Mouse (Mus musculus) embryo, embryonic 10 days (tissue): ENCODE measurements at regions not wholly inside any gene's neighbourhood (a gene's known extent, or its start where the extent isn't known, plus 50 kb on each side); places are given as distances from the start of the nearest gene placed in this dataset.

Source experiments
- DNase-seq: peaks from one replicate; pipeline ENCODE4 v3.0.0-alpha.2; 2015; ENCODE audit warnings: low spot score

GRCm38 (mm10) chr7:135767493-135767892 lies 51.3 kb upstream of the Mki67 start:
- no peak for DNase-seq

GRCm38 (mm10) chr7:135768064-135768463 lies 51.9 kb upstream of the Mki67 start:
- no peak for DNase-seq

DNA sequence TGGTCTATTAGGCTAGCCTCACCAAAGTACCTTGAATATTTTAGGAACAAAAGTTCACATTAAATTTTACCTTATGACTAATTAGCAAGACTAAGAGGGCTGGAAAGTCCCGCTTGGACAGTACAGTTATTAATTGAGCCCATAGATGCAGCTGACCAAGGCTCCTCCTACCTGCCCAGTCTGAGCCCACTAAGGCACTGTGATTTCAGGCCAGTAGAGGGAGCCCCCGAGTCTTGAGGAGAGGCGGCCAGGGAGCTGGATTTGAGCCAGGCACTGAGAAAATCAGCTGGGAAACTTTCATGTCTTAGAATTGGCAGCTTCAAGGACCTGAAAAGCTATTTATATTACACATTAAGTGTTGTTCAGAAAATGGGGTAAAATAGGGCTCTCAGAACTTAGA lies 52.4 kb upstream of the Mki67 start:
- DNase-seq: peak; percentile 84

GRCm38 (mm10) chr7:135769082-135769673 lies 53.0 kb upstream of the Mki67 start:
- DNase-seq: no peak

- no peak for DNase-seq
These were observed 53.9 kb upstream of the Mki67 start for GRCm38 (mm10) chr7:135770051-135770450.

GRCm38 (mm10) chr7:135775832-135776433 lies 59.8 kb upstream of the Mki67 start:
- DNase-seq: peak; percentile 30

DNA sequence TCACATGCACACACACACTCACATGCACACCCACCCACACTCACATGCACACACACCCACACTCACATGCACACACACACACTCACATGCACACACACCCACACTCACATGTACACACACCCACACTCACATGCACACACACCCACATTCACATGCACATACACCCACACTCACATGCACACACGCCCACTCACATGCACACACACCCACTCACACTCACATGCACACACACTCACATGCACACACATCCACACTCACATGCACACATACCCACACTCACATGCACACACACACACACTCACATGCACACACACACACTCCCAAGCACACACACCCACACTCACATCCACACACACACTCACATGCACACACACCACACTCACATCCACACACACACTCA lies 74.0 kb upstream of the Mki67 start:
- no peak for DNase-seq

- peak; percentile 86 for DNase-seq
These were observed 74.8 kb upstream of the Mki67 start for GRCm38 (mm10) chr7:135790978-135791377.

DNA sequence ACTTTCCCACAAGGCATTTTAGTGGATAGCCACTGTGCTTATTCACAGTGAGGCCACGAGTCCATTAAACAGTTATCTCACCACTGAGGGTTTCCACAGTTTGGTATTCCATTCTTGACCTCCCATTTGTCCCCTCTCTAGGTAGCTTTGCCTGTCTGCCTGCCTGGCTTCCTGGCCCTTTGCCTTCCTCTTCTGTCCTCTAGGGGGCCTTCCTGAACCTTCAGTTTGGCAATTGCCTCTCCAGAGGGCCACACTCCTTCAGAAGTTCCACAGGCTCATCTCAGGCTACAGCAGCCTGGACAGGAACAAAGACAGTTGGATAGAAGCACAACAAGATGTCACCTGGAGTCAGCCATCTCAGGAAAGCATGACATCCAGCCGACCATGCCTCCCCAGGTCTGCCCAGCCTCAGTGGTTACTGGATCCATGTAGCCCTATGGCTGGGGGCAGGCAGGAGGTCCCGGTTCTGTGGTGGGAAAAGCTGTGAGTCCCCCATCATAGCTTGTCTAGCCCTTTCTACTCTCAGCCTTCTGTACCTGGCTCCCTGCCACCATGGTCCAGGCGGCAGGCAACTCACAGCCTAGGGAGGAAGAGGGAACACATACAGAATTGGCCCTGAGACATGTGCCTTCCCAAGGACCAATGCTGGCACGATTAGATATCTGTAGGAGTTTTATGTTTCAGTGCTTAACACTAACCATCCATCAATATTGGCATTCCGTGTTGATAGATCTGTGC lies 76.0 kb upstream of the Mki67 start:
- DNase-seq: no peak

DNA sequence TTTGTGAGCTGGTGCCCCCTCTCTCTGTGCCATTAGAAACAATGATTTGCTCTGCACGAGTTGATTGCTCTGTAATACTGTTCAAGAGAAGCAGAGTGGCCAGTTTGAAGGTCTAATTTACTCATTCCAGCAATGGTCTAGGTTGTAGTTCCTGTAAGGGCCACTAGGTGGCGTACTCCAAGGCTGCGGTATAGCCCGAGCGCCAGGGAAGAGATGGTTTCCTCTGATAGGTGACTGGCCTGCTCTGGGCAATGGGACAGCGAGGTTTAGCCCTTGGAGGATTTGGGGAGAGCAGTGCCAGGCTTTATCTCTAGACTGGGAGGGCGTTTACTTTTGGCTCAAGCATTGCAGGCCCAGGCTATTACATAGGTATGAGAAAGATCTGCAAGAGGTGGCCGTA lies 76.8 kb upstream of the Mki67 start:
- peak; percentile 69 for DNase-seq

GRCm38 (mm10) chr7:135794238-135794637 lies 78.1 kb upstream of the Mki67 start:
- peak; percentile 25 for DNase-seq

DNA sequence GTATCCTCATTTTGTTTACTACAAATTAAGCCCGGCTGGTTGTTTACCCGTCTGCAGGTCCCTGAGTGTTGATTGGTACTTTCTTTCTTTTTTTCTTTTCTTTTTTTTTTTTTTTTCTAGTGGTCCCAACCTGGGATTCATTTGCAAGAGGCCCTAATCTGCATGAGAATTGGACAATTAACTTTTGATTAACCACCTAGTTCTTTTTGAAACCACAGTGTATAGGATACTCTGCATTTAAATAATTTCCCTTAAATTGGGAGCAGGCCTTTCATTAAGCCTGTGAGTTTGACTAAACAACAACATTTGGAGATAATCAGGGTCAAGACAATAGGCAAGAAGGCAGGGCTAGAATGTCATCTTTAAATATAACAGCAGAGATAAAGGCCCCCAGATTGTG lies 78.5 kb upstream of the Mki67 start:
- DNase-seq: no peak

- no peak for DNase-seq
These were observed 82.3 kb upstream of the Mki67 start for GRCm38 (mm10) chr7:135798441-135798840.

DNA sequence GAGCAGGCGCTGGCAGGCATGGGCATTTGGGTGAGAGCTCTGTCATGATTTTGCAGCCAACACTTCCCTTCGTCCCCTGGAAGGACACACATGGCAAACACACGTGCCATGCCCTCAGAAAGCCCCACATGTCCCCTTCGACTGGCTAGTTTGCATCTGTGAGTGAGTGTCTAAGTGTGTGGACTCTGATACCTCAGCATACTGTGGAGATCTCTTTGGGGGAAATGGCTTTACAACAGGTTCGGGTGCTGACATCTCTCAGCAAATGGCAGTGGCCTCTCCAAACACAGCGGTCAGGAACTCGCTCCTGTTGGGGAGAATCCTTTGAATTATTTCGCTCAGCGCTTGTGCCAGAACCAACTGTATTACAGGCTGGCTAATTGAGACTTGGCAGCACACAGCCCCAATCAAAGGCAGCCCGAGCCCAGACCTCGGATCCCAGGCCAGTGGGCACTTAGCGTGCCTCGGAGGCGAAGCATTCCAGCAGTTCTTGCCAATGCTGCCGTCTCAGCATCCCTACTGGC lies 86.5 kb upstream of the Mki67 start:
- DNase-seq: no peak

DNA sequence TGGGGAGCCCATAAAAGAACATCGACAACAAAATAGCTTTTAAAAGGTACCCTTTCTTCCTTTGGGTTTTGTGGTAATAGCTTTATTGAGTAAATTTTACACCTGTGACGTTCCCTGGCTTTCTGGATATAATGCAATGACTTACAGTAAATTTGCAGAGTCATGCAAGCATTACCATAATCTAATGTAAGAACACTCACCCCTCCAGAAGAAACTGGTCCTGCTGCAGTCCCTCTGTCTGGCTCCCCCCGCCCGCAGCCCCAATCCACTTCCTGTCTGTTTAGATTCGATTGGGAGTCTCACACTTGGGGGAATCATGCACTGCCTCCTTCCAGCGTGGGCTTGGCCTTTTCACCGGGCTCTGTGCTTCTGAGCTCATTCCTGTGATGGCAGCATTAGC lies 88.6 kb upstream of the Mki67 start:
- no peak for DNase-seq

DNA sequence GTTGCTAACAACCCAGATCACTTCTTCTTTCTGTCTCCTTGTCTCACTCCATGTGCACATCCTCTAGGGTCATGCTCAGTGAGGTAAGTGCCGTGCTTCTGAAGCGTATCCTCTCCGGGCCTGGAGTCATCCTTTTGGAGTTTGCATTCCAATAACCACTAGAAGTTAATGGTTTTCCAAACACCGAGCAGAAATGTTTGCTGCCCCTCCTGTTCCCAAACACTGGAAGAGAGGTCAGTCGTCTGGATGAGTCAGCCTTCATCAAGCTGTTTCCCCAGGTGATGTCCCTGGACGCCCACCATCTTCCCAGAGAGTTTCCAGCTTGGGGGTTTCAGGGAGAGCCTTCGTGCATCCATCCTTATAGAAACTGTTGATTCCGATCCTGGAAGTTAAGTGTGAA lies 90.0 kb upstream of the Mki67 start:
- DNase-seq: no peak

- DNase-seq: no peak
These were observed 90.5 kb upstream of the Mki67 start for GRCm38 (mm10) chr7:135806673-135807072.

DNA sequence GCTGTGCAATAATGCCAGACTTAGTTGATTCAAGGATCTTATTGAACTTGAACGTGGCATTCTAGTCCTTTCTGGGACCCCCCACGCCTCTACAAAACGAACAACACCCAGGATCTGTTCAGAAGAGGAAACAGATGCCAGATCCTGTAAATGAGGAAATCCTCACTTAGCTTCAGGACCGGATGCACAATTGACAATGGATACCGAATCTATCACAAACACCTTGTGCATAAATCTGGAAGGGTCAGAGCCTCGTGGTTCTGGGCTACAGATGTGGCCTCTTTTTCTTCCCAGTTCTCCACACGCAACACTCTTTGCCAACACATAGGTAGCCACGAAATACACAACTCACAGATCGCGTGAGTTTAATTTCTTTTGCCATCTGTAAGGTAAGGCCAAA lies 93.0 kb upstream of the Mki67 start:
- DNase-seq: no peak

DNA sequence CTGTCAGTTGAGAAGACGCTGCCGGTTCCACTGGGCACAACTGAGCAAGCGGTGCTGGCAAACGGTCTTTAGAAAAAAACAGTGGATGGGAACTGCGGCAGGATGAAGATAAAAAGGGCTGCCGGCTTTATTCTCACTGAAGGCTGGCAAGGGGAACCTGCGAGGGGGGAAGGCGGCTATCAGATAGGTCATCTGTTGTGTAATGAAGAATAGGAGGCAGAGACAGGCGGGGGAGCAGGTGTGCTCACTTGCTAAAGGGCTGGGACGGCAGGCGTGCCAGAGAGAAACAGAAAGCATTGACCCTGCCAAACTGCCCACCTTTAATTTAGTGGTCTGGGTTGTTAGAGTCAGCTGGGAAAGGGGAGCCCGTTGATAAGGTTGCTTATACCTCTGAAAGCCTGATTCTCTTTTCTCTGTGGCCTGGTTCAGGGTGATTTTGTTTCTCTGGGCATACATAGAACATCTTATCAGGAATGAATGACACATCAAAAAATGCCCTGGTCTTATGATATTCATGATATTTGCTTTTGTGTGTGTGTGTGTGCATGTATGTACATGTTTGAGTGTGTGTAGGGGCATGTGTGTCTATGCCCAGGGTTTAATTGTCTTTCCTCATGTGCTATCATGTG lies 93.7 kb upstream of the Mki67 start:
- DNase-seq: no peak

DNA sequence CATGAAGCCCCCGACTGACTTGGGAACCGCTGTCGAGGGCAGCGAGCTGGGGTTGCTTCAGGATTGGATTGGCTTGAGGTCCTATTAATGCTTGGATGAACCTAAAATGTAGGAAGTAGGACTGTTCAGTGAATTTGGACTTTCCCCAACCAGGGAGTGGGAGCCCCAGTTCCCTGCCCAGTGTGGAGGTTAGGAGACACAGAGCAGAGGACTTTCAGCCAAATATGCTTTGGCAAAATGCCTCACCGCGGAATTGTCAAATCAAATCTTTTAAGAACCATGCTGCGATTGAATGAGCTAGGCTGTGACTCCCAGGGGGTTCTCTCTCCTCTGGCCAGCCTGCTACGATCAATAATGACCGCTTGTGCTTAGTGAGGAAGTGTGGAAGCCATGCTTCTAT lies 94.8 kb upstream of the Mki67 start:
- DNase-seq: no peak

DNA sequence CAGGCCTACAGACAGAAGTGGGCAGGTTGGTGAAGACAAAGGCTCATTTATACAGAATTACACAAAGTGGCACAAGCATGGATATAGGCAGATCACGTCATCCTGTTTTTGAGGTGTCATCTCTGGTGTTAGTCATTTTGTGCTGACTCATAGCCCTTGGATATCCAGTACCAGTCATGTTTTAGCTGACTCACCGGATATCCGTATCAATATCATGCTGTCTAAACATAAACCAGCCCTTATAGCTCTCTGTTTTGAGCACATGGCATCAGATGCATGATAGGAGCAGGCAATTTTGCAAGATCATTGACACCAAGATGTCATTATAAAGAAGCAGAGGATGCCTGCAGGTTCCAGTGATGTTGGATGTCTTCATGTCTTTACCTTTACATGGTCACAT lies 97.5 kb upstream of the Mki67 start:
- DNase-seq: no peak

DNA sequence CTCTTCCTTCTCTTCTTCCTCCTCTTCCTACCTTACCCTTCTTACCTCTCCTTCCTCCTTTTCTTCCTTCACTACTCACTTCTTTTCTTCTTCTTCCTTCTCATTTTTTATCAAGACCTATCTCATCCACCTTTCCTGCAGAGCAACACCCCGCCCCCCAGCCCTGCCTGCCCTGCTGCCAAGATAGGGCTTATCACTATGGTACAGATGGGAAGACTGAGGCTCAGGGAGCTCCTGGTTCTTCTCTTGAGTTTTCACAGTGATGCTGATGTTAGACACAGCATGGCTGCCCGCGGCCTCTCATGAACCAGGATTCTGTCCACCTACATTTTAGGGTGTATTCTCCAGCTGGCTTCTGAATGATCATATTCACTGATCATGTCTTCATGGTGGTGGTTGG lies 100.0 kb upstream of the Mki67 start:
- DNase-seq: no peak

DNA sequence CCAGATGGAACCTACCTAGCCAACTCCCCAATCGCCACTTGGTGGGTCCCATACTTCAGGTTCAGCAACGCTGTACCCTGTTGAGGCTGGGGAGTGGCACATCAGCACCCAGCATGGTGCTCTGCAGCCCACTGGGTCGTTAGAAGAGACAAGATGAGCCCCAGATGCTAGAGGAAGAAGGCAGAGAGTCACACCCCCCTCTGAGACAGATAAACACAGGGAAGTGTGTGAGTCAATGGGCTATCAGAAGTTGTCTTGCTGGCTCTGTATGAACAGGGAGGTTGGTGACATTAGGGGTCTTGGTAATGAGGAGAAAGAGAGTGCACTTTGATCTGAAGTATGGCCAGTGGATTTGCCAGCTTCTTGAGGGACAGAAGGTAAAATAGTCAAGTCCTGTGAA lies 101.7 kb upstream of the Mki67 start:
- no peak for DNase-seq
